Mouse (Mus musculus): ENCODE results near the gene Serpina3g.

DNA sequence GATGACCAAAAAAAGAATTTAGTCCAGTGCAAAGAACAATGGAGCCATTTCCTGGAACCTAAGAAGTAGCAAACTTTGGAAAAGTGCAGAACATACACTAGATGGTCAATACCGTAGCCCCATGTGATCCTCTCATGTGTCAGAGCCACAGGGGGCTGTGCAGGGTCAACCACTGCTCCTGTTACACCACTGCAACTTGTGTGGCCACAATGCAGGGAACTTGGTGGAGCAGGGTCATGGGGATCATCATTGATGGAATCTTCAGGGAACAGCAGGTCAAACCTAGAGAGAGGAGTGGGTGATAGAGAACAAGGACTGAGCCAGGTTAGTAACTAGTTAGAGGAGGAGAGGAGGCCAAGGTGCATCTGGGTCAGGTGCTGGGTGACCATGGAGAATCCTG is 14.4 kb upstream of the Serpina3g start:
- TF ChIP-seq CTCF (IDR thresholded peaks at IDR 0.05; ENCODE audit: control insufficient read depth, insufficient read depth, low read length) (no peak), POLR2A (IDR thresholded peaks at IDR 0.05; ENCODE audit: borderline replicate concordance, control insufficient read depth, low read depth, low read length) (no peak)

Measured in bone marrow, adult 2 months (tissue).